Mouse (Mus musculus): ENCODE measurements at regions not wholly inside any gene's neighbourhood (a gene's known extent, or its start where the extent isn't known, plus 50 kb on each side); places are given as distances from the start of the nearest gene placed in this dataset.

DNA sequence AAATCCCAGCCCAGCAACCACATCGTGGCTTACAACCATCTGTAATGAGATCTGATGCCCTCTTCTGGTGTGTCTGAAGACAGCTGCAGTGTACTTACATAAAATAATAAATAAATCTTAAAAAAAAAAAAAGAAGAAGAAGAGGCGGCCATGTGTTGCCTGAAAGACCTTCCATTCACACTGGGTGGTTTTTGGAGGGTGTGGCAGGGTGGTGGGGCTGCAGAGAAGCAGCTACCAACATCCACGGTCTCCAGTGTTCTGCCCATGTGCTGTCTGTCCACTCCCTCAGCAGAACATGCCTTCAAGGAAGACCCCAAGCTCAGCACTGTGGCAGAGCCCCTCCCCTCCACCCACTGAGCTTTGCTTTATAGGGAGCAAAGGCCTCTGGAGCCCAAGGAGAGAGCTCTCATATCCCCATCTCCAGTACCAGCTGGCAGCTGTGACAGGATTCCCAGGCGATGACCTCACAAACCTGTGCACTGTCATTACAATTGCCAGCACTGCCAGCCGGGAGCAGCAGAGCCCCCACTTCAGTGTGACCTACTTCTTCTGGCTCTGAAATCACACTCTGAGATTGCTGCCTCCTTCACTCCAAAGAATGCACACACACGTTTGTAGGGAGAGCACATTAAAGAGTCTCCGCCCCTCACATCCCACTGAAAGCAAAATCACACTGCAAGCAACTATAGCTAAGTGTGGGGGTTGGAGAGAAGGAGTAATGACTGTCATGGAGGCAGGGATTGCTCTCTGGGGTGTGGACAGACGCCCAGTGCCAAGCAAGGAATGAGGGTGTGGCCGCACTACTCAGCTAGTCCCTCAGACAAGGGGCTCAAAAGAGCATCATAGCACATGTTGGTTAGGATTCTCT is 82.8 kb upstream of the Klf13 start:
- TF ChIP-seq POLR2A (IDR thresholded peaks at IDR 0.05; ENCODE audit: insufficient read depth, low read length) (no peak), EP300 (IDR thresholded peaks at IDR 0.05; ENCODE audit: insufficient read depth, low read depth, low read length) (no peak)

Data from ES-Bruce4 (cell line).